Mouse (Mus musculus) heart, embryonic 10.5 days (tissue): ENCODE data around the gene Fxyd2. TPM values are rescaled to one million over a fixed set of nuclear protein-coding genes. Genes with fewer than 3 reads are reported as not detected.
A peak's percentile ranks its signal among the peaks of the same experiment; 100 is the strongest.

ENCODE experiments used
- DNase-seq: peaks from one replicate; pipeline ENCODE4 v3.0.0-alpha.2; 2017; ENCODE audit warnings: low spot score
- H3K27ac ChIP-seq: fragments of 300-500 bp; sonication (generic); 2 replicates; pipeline ENCODE4 v1.5.1; 2016; ENCODE audit warnings: mild to moderate bottlenecking
- H3K27me3 ChIP-seq: fragments of 300-500 bp; sonication (generic); 2 replicates; pipeline ENCODE4 v1.6.1; 2016; ENCODE audit warnings: mild to moderate bottlenecking; ENCODE audit not compliant: poor library complexity, insufficient read depth, severe bottlenecking
- H3K36me3 ChIP-seq: fragments of 300-500 bp; sonication (generic); 2 replicates; pipeline ENCODE4 v1.6.1; 2016; ENCODE audit warnings: mild to moderate bottlenecking, moderate library complexity
- H3K4me1 ChIP-seq: fragments of 300-500 bp; sonication (generic); 2 replicates; pipeline ENCODE4 v1.6.1; 2016; ENCODE audit warnings: mild to moderate bottlenecking
- H3K4me3 ChIP-seq: fragments of 300-500 bp; sonication (generic); 2 replicates; pipeline ENCODE4 v1.5.1; 2016; ENCODE audit warnings: mild to moderate bottlenecking, moderate library complexity
- H3K9me3 ChIP-seq: fragments of 300-500 bp; sonication (generic); 2 replicates; pipeline ENCODE4 v1.6.1; 2016; ENCODE audit warnings: mild to moderate bottlenecking, moderate library complexity
- WGBS: fragments of 180-500 bp; shearing (Covaris S2); methylation state at CpG from one replicate; pipeline ENCODE4 v1.1.7; 2016; 5-methylcytosine and 5-hydroxymethylcytosine counted together
- polyA plus RNA-seq: library from polyadenylated mRNA; unstranded; fragments of >200 nt; fragmentation: Nextera tagmentation; extraction: Ambion mirVana; gene quantifications from 2 replicates; pipeline ENCODE4 v1.2.1, GENCODE M21; 2016

Gene Fxyd2
- polyA plus RNA-seq, 1 experiment from 2014 or later = 1.2 TPM

- Histone ChIP-seq H3K27ac (no peak overlapping the region), H3K4me1 (no peaks in the 10 kb centered on the region), H3K27me3 (peaks cover 73% of the 10 kb centered on the region), H3K4me3 (no peak overlapping the region), H3K36me3 (no peaks in the 10 kb centered on the region), H3K9me3 (no peaks in the 10 kb centered on the region)
- DNase-seq = no peak
- WGBS = 52% methylated on average over 4 of the region's 4 CpGs
Observed at GRCm38 (mm10) chr9:45401851-45402250, 2.4 kb downstream of the Fxyd2 start.

GRCm38 (mm10) chr9:45402957-45403356 lies 3.5 kb downstream of the Fxyd2 start:
- no peaks in the 10 kb centered on the region for H3K36me3 ChIP-seq
- H3K9me3 ChIP-seq = no peaks in the 10 kb centered on the region
- 60% methylated on average over 2 of the region's 2 CpGs for WGBS
- no peaks in the 10 kb centered on the region; the same call in 1 of the 2 replicates for H3K4me1 ChIP-seq
- peaks cover 78% of the 10 kb centered on the region for H3K27me3 ChIP-seq
- H3K27ac ChIP-seq = no peak overlapping the region
- no peak overlapping the region for H3K4me3 ChIP-seq
- no peak for DNase-seq

GRCm38 (mm10) chr9:45405694-45406093 lies 6.2 kb downstream of the Fxyd2 start:
- Histone ChIP-seq H3K4me3 (no peak overlapping the region), H3K9me3 (no peaks in the 10 kb centered on the region), H3K4me1 (peaks cover 4% of the 10 kb centered on the region; the same call in 1 of the 2 replicates), H3K36me3 (no peaks in the 10 kb centered on the region), H3K27me3 (peaks cover 81% of the 10 kb centered on the region), H3K27ac (no peak overlapping the region)
- no peak for DNase-seq
- 67% methylated on average over 5 of the region's 5 CpGs for WGBS

GRCm38 (mm10) chr9:45406808-45407207 lies 7.3 kb downstream of the Fxyd2 start:
- WGBS = 80% methylated on average over 3 of the region's 3 CpGs
- H3K27me3 ChIP-seq = peaks cover 79% of the 10 kb centered on the region
- no peaks in the 10 kb centered on the region for H3K36me3 ChIP-seq
- no peak for DNase-seq
- no peak overlapping the region for H3K4me3 ChIP-seq
- no peak overlapping the region for H3K27ac ChIP-seq
- peaks cover 4% of the 10 kb centered on the region; the same call in 1 of the 2 replicates for H3K4me1 ChIP-seq
- H3K9me3 ChIP-seq = no peaks in the 10 kb centered on the region

- H3K27ac ChIP-seq = peak overlapping the region; percentile 52; the same call in 1 of the 2 replicates
Observed at GRCm38 (mm10) chr9:45407706-45408675, 8.5 kb downstream of the Fxyd2 start.

GRCm38 (mm10) chr9:45410193-45410592 lies 10.7 kb downstream of the Fxyd2 start:
- H3K4me3 ChIP-seq = no peak overlapping the region
- H3K4me1 ChIP-seq = peaks cover 4% of the 10 kb centered on the region; the same call in 1 of the 2 replicates
- DNase-seq = no peak
- no peaks in the 10 kb centered on the region for H3K9me3 ChIP-seq
- H3K27me3 ChIP-seq = peaks cover 63% of the 10 kb centered on the region
- no peaks in the 10 kb centered on the region for H3K36me3 ChIP-seq
- H3K27ac ChIP-seq = no peak overlapping the region
- 72% methylated on average over 5 of the region's 5 CpGs for WGBS

More at GRCm38 (mm10) chr9:45407706-45408675, 8.5 kb downstream of the Fxyd2 start:
- WGBS = 38% methylated on average over 33 of the region's 33 CpGs
- Histone ChIP-seq H3K4me3 (peak overlapping the region; percentile 50), H3K27me3 (peaks cover 74% of the 10 kb centered on the region), H3K36me3 (no peaks in the 10 kb centered on the region), H3K9me3 (no peaks in the 10 kb centered on the region), H3K4me1 (peaks cover 4% of the 10 kb centered on the region; the same call in 1 of the 2 replicates)
- peak; percentile 89 for DNase-seq

- Histone ChIP-seq H3K36me3 (no peaks in the 10 kb centered on the region), H3K27me3 (peaks cover 58% of the 10 kb centered on the region), H3K4me1 (peaks cover 4% of the 10 kb centered on the region; the same call in 1 of the 2 replicates), H3K9me3 (no peaks in the 10 kb centered on the region), H3K27ac (no peak overlapping the region), H3K4me3 (no peak overlapping the region)
- WGBS = 86% methylated on average over 2 of the region's 2 CpGs
- no peak for DNase-seq
Observed at GRCm38 (mm10) chr9:45410614-45411013, 11.1 kb downstream of the Fxyd2 start.

- Histone ChIP-seq H3K27me3 (peaks cover 53% of the 10 kb centered on the region; the same call in 1 of the 2 replicates), H3K4me3 (no peak overlapping the region), H3K9me3 (no peaks in the 10 kb centered on the region), H3K27ac (no peak overlapping the region), H3K36me3 (no peaks in the 10 kb centered on the region), H3K4me1 (peaks cover 4% of the 10 kb centered on the region; the same call in 1 of the 2 replicates)
- WGBS = 76% methylated on average over 3 of the region's 3 CpGs
- DNase-seq = no peak
Observed at GRCm38 (mm10) chr9:45411111-45411510, 11.6 kb downstream of the Fxyd2 start.

- H3K4me3 ChIP-seq = no peak overlapping the region
- H3K27ac ChIP-seq = no peak overlapping the region
- 22% methylated on average over 7 of the region's 7 CpGs for WGBS
- peaks cover 48% of the 10 kb centered on the region; the same call in 1 of the 2 replicates for H3K27me3 ChIP-seq
- no peaks in the 10 kb centered on the region for H3K36me3 ChIP-seq
- no peak for DNase-seq
- no peaks in the 10 kb centered on the region for H3K9me3 ChIP-seq
- H3K4me1 ChIP-seq = peaks cover 4% of the 10 kb centered on the region; the same call in 1 of the 2 replicates
Observed at GRCm38 (mm10) chr9:45411803-45412202, 12.3 kb downstream of the Fxyd2 start.

- peaks cover 43% of the 10 kb centered on the region; the same call in 1 of the 2 replicates for H3K27me3 ChIP-seq
- no peak overlapping the region for H3K27ac ChIP-seq
- H3K4me1 ChIP-seq = peaks cover 4% of the 10 kb centered on the region; the same call in 1 of the 2 replicates
- no peak overlapping the region for H3K4me3 ChIP-seq
- no peaks in the 10 kb centered on the region for H3K36me3 ChIP-seq
- 6% methylated on average over 10 of the region's 10 CpGs for WGBS
- peak; percentile 91 for DNase-seq
- H3K9me3 ChIP-seq = no peaks in the 10 kb centered on the region
Observed at GRCm38 (mm10) chr9:45412287-45412686, 12.8 kb downstream of the Fxyd2 start.

- DNase-seq = no peak
- peaks cover 46% of the 10 kb centered on the region for H3K27me3 ChIP-seq
- peaks cover 4% of the 10 kb centered on the region; the same call in 1 of the 2 replicates for H3K4me1 ChIP-seq
- no peaks in the 10 kb centered on the region for H3K36me3 ChIP-seq
- H3K4me3 ChIP-seq = no peak overlapping the region
- no peaks in the 10 kb centered on the region for H3K9me3 ChIP-seq
- WGBS = 69% methylated on average over 4 of the region's 4 CpGs
- no peak overlapping the region for H3K27ac ChIP-seq
Observed at GRCm38 (mm10) chr9:45412700-45413477, 13.4 kb downstream of the Fxyd2 start.

GRCm38 (mm10) chr9:45413478-45414140 lies 14.1 kb downstream of the Fxyd2 start:
- Histone ChIP-seq H3K27ac (no peak overlapping the region), H3K9me3 (no peaks in the 10 kb centered on the region), H3K4me3 (no peak overlapping the region), H3K27me3 (peaks cover 50% of the 10 kb centered on the region), H3K4me1 (no peaks in the 10 kb centered on the region), H3K36me3 (no peaks in the 10 kb centered on the region)
- 56% methylated on average over 5 of the region's 5 CpGs for WGBS
- DNase-seq = no peak
